Mouse (Mus musculus) intestine, embryonic 15.5 days (tissue): ENCODE measurements around the gene Map4k4. TPM values are rescaled to one million over a fixed set of nuclear protein-coding genes. Genes with fewer than 3 reads are reported as not detected.

Experiments used
- ATAC-seq: fragments of 200-750 bp; cut with Nextera tagmentation; 2 replicates; pipeline ENCODE4 v1.8.0; 2017; ENCODE audit warnings: moderate TSS enrichment, moderate library complexity
- H3K27ac ChIP-seq: fragments of 300-500 bp; sonication (generic); 2 replicates; pipeline ENCODE4 v1.5.1; 2015; ENCODE audit warnings: mild to moderate bottlenecking, inconsistent platforms
- H3K27me3 ChIP-seq: fragments of 300-500 bp; sonication (generic); replicated peaks from 2 replicates; pipeline ENCODE4 v1.6.1; 2015; ENCODE audit warnings: inconsistent platforms
- H3K36me3 ChIP-seq: fragments of 300-500 bp; sonication (generic); 2 replicates; pipeline ENCODE4 v1.6.1; 2015; ENCODE audit warnings: inconsistent platforms
- H3K4me1 ChIP-seq: fragments of 300-500 bp; sonication (generic); replicated peaks from 2 replicates; pipeline ENCODE4 v1.6.1; 2015; ENCODE audit warnings: inconsistent platforms
- H3K4me2 ChIP-seq: fragments of 300-500 bp; sonication (generic); replicated peaks from 2 replicates; pipeline ENCODE4 v1.6.1; 2015; ENCODE audit warnings: mild to moderate bottlenecking, inconsistent platforms
- H3K4me3 ChIP-seq: fragments of 300-500 bp; sonication (generic); replicated peaks from 2 replicates; pipeline ENCODE4 v1.5.1; 2015; ENCODE audit warnings: inconsistent platforms
- H3K9ac ChIP-seq: fragments of 300-500 bp; sonication (generic); 2 replicates; pipeline ENCODE4 v1.6.1; 2015; ENCODE audit warnings: inconsistent platforms
- H3K9me3 ChIP-seq: fragments of 300-500 bp; sonication (generic); 2 replicates; pipeline ENCODE4 v1.6.1; 2016; ENCODE audit warnings: inconsistent platforms
- WGBS: fragments of 180-500 bp; shearing (Covaris S2); methylation state at CpG from one replicate; pipeline ENCODE4 v1.1.7; 2015; 5-methylcytosine and 5-hydroxymethylcytosine counted together
- polyA plus RNA-seq: library from polyadenylated mRNA; unstranded; fragments of >200 nt; fragmentation: Nextera tagmentation; extraction: Ambion mirVana; gene quantifications from 2 replicates; pipeline ENCODE4 v1.2.1, GENCODE M21; 2015

Map4k4 gene
- polyA plus RNA-seq, 1 experiment from 2014 or later = 20.0 TPM

DNA sequence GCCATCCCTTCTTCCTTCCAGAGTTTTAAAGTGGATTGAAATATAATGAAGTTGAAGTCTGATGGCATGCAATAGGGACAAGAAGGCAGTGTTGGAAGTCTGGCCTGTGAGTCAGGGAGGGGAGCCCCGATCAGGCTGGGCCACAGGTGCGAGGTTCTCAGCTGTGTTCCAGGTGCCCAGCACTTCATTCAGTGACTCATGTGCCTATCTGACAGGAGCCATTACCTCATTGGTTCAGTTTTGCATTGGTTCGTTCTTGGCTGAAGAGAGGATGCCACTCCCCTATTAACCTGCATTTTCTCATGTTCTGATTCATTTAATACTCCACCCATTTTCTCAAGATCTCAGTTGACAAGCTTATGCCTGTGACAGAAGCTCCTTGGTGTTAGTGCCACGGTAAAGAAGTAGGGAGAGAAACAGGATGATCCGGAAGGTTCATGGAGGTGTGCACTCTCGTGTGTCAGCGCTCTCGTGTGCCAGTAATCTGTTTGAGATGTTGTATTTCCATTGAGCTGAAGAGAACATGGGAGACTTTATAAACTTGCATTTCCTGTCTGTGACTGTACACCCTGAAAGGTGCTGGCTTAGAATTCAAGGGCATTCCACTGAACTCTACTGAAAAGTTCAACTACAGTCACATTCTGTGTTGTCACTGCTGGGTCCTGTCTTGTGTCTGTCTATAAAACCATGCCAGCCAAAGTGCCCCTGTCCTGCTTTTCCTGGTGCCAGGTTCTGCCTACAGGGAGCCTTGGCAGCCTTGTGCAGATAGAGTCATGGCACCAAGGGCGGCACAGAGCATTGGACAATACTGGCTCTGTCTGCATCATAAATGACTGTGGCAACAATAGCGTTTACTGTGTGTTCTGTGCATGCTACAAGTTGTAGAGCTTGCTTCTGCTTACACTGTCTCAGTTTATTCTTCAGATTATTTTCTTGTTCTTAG is 40.8 kb downstream of the Map4k4 start:
- no peak overlapping the region for H3K4me2 ChIP-seq
- no peak overlapping the region for H3K4me3 ChIP-seq
- H3K9ac ChIP-seq = no peak overlapping the region
- H3K36me3 ChIP-seq = no peaks in the 10 kb centered on the region
- peaks cover 78% of the 10 kb centered on the region for H3K4me1 ChIP-seq
- ATAC-seq = peak; percentile 57
- H3K9me3 ChIP-seq = no peaks in the 10 kb centered on the region
- WGBS = 55% methylated on average over 10 of the region's 10 CpGs
- H3K27ac ChIP-seq = 0 out of 2 replicates have a peak overlapping the region, but pooled peaks have one; percentile 1
- no peaks in the 10 kb centered on the region for H3K27me3 ChIP-seq

DNA sequence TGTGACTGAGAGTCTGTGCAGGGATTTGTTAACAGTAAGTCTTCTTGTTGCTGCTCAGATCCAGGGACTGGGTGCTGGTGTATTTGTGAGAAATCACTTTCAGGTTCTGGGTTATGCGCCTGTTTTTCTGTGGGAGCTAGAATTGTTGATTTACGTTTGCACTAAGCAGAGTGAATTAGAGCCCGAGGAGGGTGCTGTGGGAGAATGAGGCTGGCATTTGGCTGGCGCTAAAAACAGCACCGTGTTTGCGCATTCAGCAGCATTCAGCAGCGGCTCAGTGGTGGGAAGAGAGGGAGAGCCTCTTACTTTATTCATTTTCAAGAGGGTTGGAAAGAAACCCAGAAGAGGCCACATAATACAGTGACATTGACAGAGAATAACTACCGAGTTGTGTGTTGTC is 42.2 kb downstream of the Map4k4 start:
- H3K9ac ChIP-seq = no peak overlapping the region
- H3K4me2 ChIP-seq = no peak overlapping the region

DNA sequence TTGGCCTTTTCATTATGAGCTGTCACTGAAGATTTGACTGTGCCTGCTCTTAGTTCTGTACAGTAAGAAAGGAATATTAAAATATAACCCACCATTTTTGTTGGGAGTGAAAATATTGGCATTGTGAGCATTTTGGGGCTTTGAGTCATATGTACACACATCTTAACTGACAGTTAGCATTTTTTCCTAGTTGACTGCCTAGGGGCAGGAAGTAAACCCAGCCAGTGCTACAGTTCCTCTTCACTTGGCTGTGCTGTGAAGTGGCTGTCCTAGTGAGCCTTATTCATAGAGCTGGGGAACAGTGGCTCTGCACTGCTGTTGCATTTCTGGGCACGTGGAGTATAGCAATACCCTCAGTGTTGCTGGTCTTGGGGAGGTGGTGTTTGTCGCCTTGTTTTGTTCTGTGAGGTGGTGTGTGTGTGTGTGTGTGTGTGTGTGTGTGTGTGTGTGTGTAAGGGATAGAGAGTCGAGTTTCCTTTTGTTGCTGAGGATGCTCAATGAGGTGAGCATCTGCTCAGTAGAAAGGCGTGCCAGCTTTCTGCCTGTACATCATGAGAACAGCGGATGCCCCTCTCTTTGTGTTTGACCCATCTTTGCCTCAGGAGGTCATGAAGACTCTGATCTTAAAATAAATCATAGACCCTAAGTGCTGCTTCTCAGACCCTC is 43.7 kb downstream of the Map4k4 start:
- 52% methylated on average over 5 of the region's 5 CpGs for WGBS
- H3K27ac ChIP-seq = no peak overlapping the region
- H3K4me1 ChIP-seq = peaks cover 77% of the 10 kb centered on the region
- no peak overlapping the region for H3K4me2 ChIP-seq
- H3K9ac ChIP-seq = no peak overlapping the region
- no peaks in the 10 kb centered on the region for H3K27me3 ChIP-seq
- H3K4me3 ChIP-seq = no peak overlapping the region
- no peaks in the 10 kb centered on the region for H3K36me3 ChIP-seq
- ATAC-seq = 0 out of 2 replicates have a peak, but pooled peaks have one; percentile 1
- no peaks in the 10 kb centered on the region for H3K9me3 ChIP-seq

More for the DNA sequence above, 42.2 kb downstream of the Map4k4 start:
- ATAC-seq = no peak
- WGBS = 20% methylated on average over 8 of the region's 8 CpGs
- peaks cover 77% of the 10 kb centered on the region for H3K4me1 ChIP-seq
- no peaks in the 10 kb centered on the region for H3K9me3 ChIP-seq
- no peak overlapping the region for H3K4me3 ChIP-seq
- H3K27me3 ChIP-seq = no peaks in the 10 kb centered on the region
- 0 out of 2 replicates have a peak overlapping the region, but pooled peaks have one; percentile 29 for H3K27ac ChIP-seq
- no peaks in the 10 kb centered on the region for H3K36me3 ChIP-seq

DNA sequence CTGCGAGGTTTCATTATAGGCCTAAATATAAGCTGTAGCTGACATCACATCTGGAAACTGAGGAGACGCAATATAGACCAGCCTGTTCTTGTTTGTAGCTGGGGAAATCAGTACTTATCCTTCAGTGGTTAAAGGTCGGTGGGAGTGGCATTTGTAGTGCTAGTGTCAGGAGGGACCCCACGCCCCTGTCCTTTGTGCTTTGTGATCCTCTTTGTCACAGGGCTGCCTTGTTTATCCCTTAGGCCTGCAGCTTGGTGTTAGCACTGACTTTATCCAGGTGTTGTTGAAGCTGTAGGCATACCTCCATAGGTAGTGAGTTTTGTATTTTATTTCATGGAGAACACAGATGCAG is 44.2 kb downstream of the Map4k4 start:
- peak; percentile 35 for ATAC-seq
- Histone ChIP-seq H3K9ac (no peak overlapping the region), H3K27me3 (no peaks in the 10 kb centered on the region), H3K4me3 (no peak overlapping the region), H3K4me2 (no peak overlapping the region), H3K27ac (no peak overlapping the region), H3K4me1 (peaks cover 78% of the 10 kb centered on the region), H3K9me3 (no peaks in the 10 kb centered on the region), H3K36me3 (no peaks in the 10 kb centered on the region)
- 48% methylated on average over 4 of the region's 4 CpGs for WGBS

DNA sequence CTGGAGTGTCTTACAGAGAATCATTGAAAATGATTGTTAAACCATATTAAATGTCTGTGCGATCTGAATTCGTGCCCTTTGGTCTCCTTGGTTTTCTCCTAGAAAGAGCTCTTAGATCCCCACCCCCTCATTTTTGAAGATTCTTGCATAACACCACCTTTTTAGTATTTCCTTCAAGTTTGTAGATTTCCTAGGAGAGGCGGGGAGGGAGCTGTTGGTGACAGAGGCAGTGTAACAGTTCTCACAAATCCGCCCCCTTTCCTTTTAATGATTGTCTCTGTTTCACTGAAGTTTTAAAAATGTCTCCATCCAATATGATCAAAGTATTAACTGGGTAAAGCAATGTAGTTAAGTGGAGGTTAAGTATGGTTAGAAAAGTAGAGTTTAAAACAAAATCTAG is 45.7 kb downstream of the Map4k4 start:
- Histone ChIP-seq H3K4me3 (no peak overlapping the region), H3K4me2 (no peak overlapping the region), H3K4me1 (peaks cover 70% of the 10 kb centered on the region), H3K27me3 (no peaks in the 10 kb centered on the region), H3K36me3 (no peaks in the 10 kb centered on the region), H3K9ac (no peak overlapping the region), H3K9me3 (no peaks in the 10 kb centered on the region), H3K27ac (no peak overlapping the region)
- no peak for ATAC-seq
- WGBS = 66% methylated on average over 4 of the region's 4 CpGs

DNA sequence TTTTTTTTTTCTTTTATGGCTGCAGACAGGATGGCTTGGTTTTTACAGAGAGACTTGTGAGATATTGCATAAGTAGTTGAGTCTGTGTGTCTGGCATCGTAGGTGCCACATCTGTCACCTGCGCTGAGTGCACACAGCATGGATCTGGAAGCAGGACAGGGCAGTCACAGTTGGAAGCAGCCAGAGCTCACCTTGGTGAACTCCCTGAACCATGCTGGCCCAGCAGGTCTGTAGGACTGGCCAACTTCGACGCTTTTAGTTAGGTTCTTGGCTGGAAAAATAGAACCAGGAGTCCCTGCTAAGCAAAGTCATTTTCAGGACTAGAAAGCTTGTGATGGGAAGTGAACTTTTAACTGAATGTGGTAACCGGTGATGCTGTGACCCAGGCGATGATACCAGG is 46.5 kb downstream of the Map4k4 start:
- H3K9me3 ChIP-seq = no peaks in the 10 kb centered on the region
- 0 out of 2 replicates have a peak overlapping the region, but pooled peaks have one; percentile 9 for H3K27ac ChIP-seq
- H3K36me3 ChIP-seq = no peaks in the 10 kb centered on the region
- H3K4me3 ChIP-seq = no peak overlapping the region
- ATAC-seq = no peak
- H3K4me2 ChIP-seq = no peak overlapping the region
- WGBS = 72% methylated on average over 6 of the region's 6 CpGs
- no peak overlapping the region for H3K9ac ChIP-seq
- H3K4me1 ChIP-seq = peaks cover 66% of the 10 kb centered on the region
- H3K27me3 ChIP-seq = no peaks in the 10 kb centered on the region

DNA sequence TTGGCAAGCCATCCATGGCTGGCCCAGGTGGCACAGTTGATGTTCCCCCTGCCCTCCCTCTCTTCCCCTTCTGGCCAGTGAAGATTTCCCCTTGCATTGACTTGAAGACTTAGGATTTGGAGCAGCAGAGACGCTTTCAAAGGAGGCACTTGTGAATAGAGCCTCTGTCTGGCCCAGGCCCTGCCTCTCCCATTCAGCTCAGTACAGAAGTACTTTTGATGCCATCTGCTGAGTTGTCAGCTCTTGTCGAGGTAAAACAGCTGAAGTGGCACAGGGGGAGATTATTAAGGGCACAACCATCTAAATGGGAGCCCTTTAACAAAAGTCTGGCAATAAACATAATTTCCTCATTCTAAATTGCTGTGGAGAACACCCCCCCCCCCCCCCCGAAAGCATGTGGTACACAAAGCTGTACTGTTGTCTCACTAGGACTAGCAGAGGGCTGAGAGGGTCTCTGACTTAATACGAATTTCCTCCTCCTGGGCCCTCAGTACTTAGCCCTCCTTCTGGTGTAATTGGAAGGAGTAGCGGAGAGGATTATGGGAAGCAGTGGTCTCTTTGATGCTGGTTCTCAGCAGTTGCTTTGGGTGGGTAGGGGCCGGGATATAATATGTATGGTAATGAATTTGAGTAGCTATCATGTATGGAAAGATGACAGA is 47.1 kb downstream of the Map4k4 start:
- H3K9ac ChIP-seq = no peak overlapping the region
- WGBS = 62% methylated on average over 6 of the region's 6 CpGs
- no peaks in the 10 kb centered on the region for H3K27me3 ChIP-seq
- no peak overlapping the region for H3K4me3 ChIP-seq
- no peak for ATAC-seq
- no peak overlapping the region for H3K27ac ChIP-seq
- H3K4me2 ChIP-seq = no peak overlapping the region
- H3K4me1 ChIP-seq = peaks cover 64% of the 10 kb centered on the region
- no peaks in the 10 kb centered on the region for H3K36me3 ChIP-seq
- H3K9me3 ChIP-seq = no peaks in the 10 kb centered on the region

DNA sequence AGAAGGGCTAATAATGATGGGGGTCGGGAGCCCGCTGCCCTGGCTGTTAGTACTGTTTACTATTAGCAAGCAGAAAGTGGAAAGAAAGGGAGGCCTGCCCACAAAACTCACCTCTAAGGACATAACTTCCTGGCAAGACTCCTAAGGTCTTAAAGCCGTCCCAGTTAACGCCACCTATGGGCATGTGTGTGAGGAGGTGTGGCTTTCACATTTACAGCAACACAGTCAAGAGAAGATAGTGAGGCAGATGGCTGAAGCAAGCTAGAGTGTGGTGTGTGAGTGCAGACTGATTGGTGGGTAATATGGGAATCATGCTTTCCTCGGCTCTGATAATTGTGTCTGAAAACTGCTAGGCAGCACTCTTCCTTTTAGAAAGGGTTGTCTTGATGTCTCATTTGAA is 48.5 kb downstream of the Map4k4 start:
- H3K27me3 ChIP-seq = no peaks in the 10 kb centered on the region
- 18% methylated on average over 5 of the region's 5 CpGs for WGBS
- H3K4me2 ChIP-seq = no peak overlapping the region
- H3K4me1 ChIP-seq = peaks cover 57% of the 10 kb centered on the region
- no peaks in the 10 kb centered on the region for H3K36me3 ChIP-seq
- no peak overlapping the region for H3K4me3 ChIP-seq
- ATAC-seq = peak; percentile 50
- H3K27ac ChIP-seq = no peak overlapping the region
- H3K9me3 ChIP-seq = no peaks in the 10 kb centered on the region
- no peak overlapping the region for H3K9ac ChIP-seq

DNA sequence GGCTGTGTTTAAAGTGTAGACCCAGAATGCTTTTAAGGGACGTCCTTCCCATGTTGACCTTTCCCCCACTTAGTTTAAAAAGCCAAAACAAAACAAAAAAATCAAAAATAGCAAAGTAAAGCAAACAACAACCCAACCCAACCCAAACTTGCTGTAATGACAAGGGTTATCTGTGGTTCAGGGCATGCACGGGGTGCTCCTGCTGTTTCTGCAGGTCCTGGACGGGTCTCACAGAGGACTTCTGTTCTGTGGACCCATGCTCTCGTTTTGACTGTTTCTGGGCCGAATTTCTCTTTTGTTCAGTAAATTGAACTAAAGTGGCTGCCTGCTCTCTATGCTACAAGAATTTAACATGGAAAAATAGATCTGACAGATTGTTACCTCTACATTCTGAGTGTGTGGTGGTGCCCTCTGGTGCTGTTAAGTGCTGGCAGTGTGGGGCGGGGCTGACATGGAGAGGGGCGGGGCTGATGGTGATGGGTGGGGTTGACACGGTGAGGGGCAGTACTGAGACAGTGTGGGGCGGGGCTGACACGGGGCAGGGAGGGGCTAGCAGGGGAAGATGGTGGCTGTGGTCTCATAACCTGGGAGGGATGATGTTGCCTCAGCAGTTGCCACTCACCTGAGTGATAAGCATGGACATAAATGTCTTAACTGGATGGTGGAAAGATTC is 49.2 kb downstream of the Map4k4 start:
- Histone ChIP-seq H3K4me2 (no peak overlapping the region), H3K9me3 (no peaks in the 10 kb centered on the region), H3K4me1 (peaks cover 50% of the 10 kb centered on the region), H3K9ac (no peak overlapping the region), H3K27ac (no peak overlapping the region), H3K4me3 (no peak overlapping the region), H3K36me3 (no peaks in the 10 kb centered on the region), H3K27me3 (no peaks in the 10 kb centered on the region)
- peak; percentile 74 for ATAC-seq
- WGBS = 38% methylated on average over 10 of the region's 10 CpGs

DNA sequence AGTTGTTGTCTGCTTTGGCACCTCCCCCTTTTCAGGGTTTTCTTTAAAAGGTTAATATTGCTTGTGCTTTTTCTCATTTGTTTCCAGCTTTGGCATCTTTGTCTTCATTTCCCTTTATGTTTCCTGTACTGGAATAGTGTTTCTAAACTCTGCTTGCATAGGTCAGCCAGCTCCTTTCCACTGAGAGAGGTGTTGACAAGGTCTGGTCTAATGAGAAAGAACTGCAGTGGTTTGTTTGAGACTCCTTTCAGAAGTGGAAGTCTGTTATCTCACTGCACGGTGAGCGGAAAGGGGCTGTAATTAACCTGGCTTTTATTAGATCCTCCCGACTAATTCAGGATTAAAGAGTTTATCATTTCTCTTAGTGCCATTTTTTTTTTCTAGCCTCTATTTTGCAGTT is 49.9 kb downstream of the Map4k4 start:
- WGBS = 38% methylated on average over 3 of the region's 3 CpGs
- H3K9me3 ChIP-seq = no peaks in the 10 kb centered on the region
- no peak overlapping the region for H3K4me2 ChIP-seq
- H3K4me1 ChIP-seq = peaks cover 48% of the 10 kb centered on the region
- ATAC-seq = no peak
- H3K4me3 ChIP-seq = no peak overlapping the region
- H3K36me3 ChIP-seq = no peaks in the 10 kb centered on the region
- H3K27me3 ChIP-seq = no peaks in the 10 kb centered on the region
- no peak overlapping the region for H3K9ac ChIP-seq
- no peak overlapping the region for H3K27ac ChIP-seq

DNA sequence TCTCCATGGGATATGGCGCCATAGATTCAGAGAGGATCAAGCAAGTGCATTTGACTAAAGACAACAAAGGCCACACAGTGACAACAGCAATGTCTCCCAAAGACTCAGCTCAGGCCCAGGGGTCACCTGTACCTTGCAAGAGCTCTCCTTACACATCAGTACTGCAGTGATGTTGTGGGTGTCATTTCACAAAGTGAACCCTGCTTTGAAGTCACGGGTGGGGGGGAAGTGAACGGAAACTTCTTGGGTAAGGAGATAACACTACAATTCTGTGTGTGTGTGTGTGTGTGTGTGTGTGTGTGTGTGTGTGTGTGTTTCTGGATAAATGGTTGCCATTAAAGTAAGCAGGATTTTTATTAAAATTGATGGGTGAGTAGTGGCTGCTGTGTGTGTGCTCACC is 53.9 kb downstream of the Map4k4 start:
- ATAC-seq = no peak
- peaks cover 31% of the 10 kb centered on the region for H3K4me1 ChIP-seq

DNA sequence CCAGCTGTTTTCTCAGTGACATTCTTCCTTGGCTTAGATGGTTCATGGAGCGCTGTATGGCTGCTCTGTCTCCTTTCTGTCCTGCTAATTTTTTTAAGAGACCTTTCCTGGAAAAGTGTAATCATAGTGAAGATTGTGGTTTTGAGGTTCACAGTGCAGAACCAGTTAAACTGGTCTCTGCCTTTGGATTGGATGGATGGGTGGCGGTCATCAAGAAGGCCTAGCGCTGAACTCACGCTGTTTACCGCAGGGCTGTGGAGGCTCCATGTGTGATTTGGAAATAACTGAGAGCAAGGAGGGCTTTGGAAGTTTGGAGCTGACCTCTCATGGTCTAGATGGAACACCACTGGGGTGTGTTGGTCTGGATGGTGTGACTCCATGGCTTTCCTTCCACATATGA is 56.0 kb downstream of the Map4k4 start:
- Histone ChIP-seq H3K36me3 (no peaks in the 10 kb centered on the region), H3K27ac (no peak overlapping the region), H3K9ac (no peak overlapping the region), H3K9me3 (no peaks in the 10 kb centered on the region), H3K4me3 (no peak overlapping the region), H3K27me3 (no peaks in the 10 kb centered on the region), H3K4me2 (no peak overlapping the region), H3K4me1 (peaks cover 24% of the 10 kb centered on the region)
- WGBS = 64% methylated on average over 5 of the region's 5 CpGs
- ATAC-seq = peak; percentile 27

More for the DNA sequence above, 53.9 kb downstream of the Map4k4 start:
- Histone ChIP-seq H3K27me3 (no peaks in the 10 kb centered on the region), H3K9ac (no peak overlapping the region), H3K4me3 (no peak overlapping the region), H3K4me2 (no peak overlapping the region), H3K9me3 (no peaks in the 10 kb centered on the region), H3K27ac (no peak overlapping the region), H3K36me3 (no peaks in the 10 kb centered on the region)
- 68% methylated on average over 3 of the region's 3 CpGs for WGBS
